Mouse (Mus musculus) stomach, postnatal 0 days (tissue): ENCODE results near the gene Zfp451.

Experiments
- CTCF ChIP-seq: IDR thresholded peaks from 2 replicates; pipeline ENCODE4 v1.5.1; 2016; ENCODE audit warnings: antibody characterized with exemption, low read depth, mild to moderate bottlenecking, moderate library complexity
- EP300 ChIP-seq: optimal IDR thresholded peaks from 2 replicates; pipeline ENCODE3; 2016; ENCODE audit warnings: antibody characterized with exemption

- TF ChIP-seq EP300, result no peak
- TF ChIP-seq CTCF, result no peak
These were observed 80.3 kb downstream of the Zfp451 start for GRCm38 (mm10) chr1:33734001-33734685.
